Comparison of ENCODE assay signal across 8 mouse cellular contexts in genomic region chr6:54039805-54040447, GRCm38 (mm10). TPM values are rescaled to one million over a fixed set of nuclear protein-coding genes. Genes with fewer than 3 reads are reported as not detected.
DNase-seq lines count a peak whose midpoint lies in the region; ATAC-seq lines count a peak whose summit lies in the region.

No protein-coding gene starts in this region.

- peaks cover 28% of the 10 kb centered on the region for H3K4me1 ChIP-seq in forebrain, embryonic 16.5 days (replicated peaks; ENCODE audit: control insufficient read depth, insufficient read depth, low read length)
- H3K4me1 ChIP-seq in hindbrain, embryonic 15.5 days (replicated peaks) = peaks cover 35% of the 10 kb centered on the region

- WGBS in forebrain, embryonic 16.5 days = under 1% methylated on average over 56 of the region's 62 CpGs
- under 1% methylated on average over 56 of the region's 62 CpGs for WGBS in hindbrain, embryonic 15.5 days
- under 1% methylated on average over 51 of the region's 62 CpGs for WGBS in macrophage (ENCODE audit: missing documents)

- no peaks in the 10 kb centered on the region for H3K27me3 ChIP-seq in forebrain, embryonic 16.5 days (replicated peaks; ENCODE audit: control insufficient read depth, insufficient read depth, low read length)
- no peaks in the 10 kb centered on the region for H3K27me3 ChIP-seq in hindbrain, embryonic 15.5 days

- H3K79me2 ChIP-seq in macrophage (ENCODE audit: inconsistent target) = peaks cover 24% of the 10 kb centered on the region

- H3K9me3 ChIP-seq in forebrain, embryonic 16.5 days (ENCODE audit: control insufficient read depth, low read length) = no peaks in the 10 kb centered on the region
- no peaks in the 10 kb centered on the region for H3K9me3 ChIP-seq in hindbrain, embryonic 15.5 days

- peak overlapping the region; percentile 75 for H3K4me3 ChIP-seq in forebrain, embryonic 16.5 days (replicated peaks; ENCODE audit: low read length)
- H3K4me3 ChIP-seq in hindbrain, embryonic 15.5 days = peak overlapping the region; percentile 81
- H3K4me3 ChIP-seq in macrophage (ENCODE audit: inconsistent target) = peak overlapping the region; percentile 56

- peak overlapping the region; percentile 99 for H3K27ac ChIP-seq in forebrain, embryonic 16.5 days (ENCODE audit: low read length)
- peak overlapping the region; percentile 94 for H3K27ac ChIP-seq in hindbrain, embryonic 15.5 days (replicated peaks)
- H3K27ac ChIP-seq in macrophage = no peak overlapping the region

- H3K9ac ChIP-seq in forebrain, embryonic 16.5 days (replicated peaks; ENCODE audit: low read depth, low read length) = peak overlapping the region; percentile 99
- peak overlapping the region; percentile 86 for H3K9ac ChIP-seq in hindbrain, embryonic 15.5 days

- ATAC-seq in forebrain, embryonic 16.5 days = peak; percentile 47
- ATAC-seq in hindbrain, embryonic 15.5 days (ENCODE audit: low FRiP score, low read depth) = peak; percentile 79

- DNase-seq in R1 (ENCODE audit: low read depth, low spot score) = peak; percentile 81
- DNase-seq in cerebellum, adult 18-20 months = peak; percentile 71 to 80
- peak; percentile 38 to 84 for DNase-seq in left cerebral cortex, postnatal 10 days (ENCODE audit: extremely low spot score in 1 of 2, low spot score in 2 of 2)
- DNase-seq in right cerebral cortex, adult 18-20 months = peak; percentile 48
- peak; percentile 27 to 67 for DNase-seq in urinary bladder, postnatal 4 days (ENCODE audit: low spot score in 2 of 2)

- H3K4me2 ChIP-seq in forebrain, embryonic 16.5 days (ENCODE audit: low read length) = peak overlapping the region; percentile 51
- peak overlapping the region; percentile 90 for H3K4me2 ChIP-seq in hindbrain, embryonic 15.5 days

- H3K36me3 ChIP-seq in forebrain, embryonic 16.5 days (ENCODE audit: control insufficient read depth, insufficient read depth) = no peaks in the 10 kb centered on the region
- H3K36me3 ChIP-seq in hindbrain, embryonic 15.5 days = no peaks in the 10 kb centered on the region
- no peaks in the 10 kb centered on the region for H3K36me3 ChIP-seq in macrophage (ENCODE audit: inconsistent target)

- intact Hi-C loops in left cerebral cortex, postnatal 10 days (cut with DNase I) = no loop called here

RNA-seq across cellular contexts. Expression of gene Chn2, which starts 0.6 kb away (rescaled TPM):
- 42.0 and 45.0 TPM in 2 replicates for polyA plus RNA-seq in forebrain, embryonic 16.5 days (2015; fragmentation: Nextera tagmentation; extraction: Ambion mirVana)
- polyA plus RNA-seq in hindbrain, embryonic 15.5 days (2015; fragmentation: Nextera tagmentation; extraction: Ambion mirVana) = 24.6 and 32.5 TPM in 2 replicates
- total RNA-seq in left cerebral cortex, postnatal 10 days (2021) = 10 to 100 TPM; 55.3 to 56.6 TPM
- 10 to 100 TPM in 13 of 26 experiments, 1 to 10 TPM in 13; 2.6 to 27.5 (median 9.4) TPM for total RNA-seq in macrophage (2018; cell fraction: chromatin; rRNA removed)
- 10 to 100 TPM in 13 of 26 experiments, 1 to 10 TPM in 13; 2.9 to 13.4 (median 8.2) TPM for total RNA-seq in macrophage (2018; cell fraction: cytosol; rRNA removed)
- 10 to 100 TPM in 12 of 26 experiments, 1 to 10 TPM in 14; 2.1 to 24.5 (median 7.6) TPM for total RNA-seq in macrophage (2018; cell fraction: nucleus; rRNA removed)
- polyA plus RNA-seq in macrophage (2018) = 9.8 to 17.5 TPM (median 16.8 TPM) in 3 replicates
